Mouse (Mus musculus) liver, postnatal 0 days (tissue): ENCODE data around the gene Ppp4r4. TPM values are rescaled to one million over a fixed set of nuclear protein-coding genes. Genes with fewer than 3 reads are reported as not detected.

Experiments
- ATAC-seq: fragments of 200-750 bp; cut with Nextera tagmentation; 2 replicates; pipeline ENCODE4 v1.8.0; 2017; ENCODE audit warnings: mild to moderate bottlenecking, moderate library complexity
- DNase-seq: peaks from one replicate; pipeline ENCODE4 v3.0.0-alpha.2; 2016
- H3K27ac ChIP-seq: fragments of 300-500 bp; sonication (generic); 2 replicates; pipeline ENCODE4 v1.5.1; 2014; ENCODE audit warnings: antibody characterized with exemption, moderate library complexity, mild to moderate bottlenecking, low read depth
- H3K27me3 ChIP-seq: fragments of 300-500 bp; sonication (generic); 2 replicates; pipeline ENCODE4 v1.6.1; 2014; ENCODE audit warnings: low read length, control low read depth, mixed read lengths; ENCODE audit not compliant: insufficient read depth
- H3K36me3 ChIP-seq: fragments of 300-500 bp; sonication (generic); replicated peaks from 2 replicates; pipeline ENCODE4 v1.6.1; 2014; ENCODE audit warnings: mild to moderate bottlenecking, control low read depth, low read length, moderate library complexity, mixed read lengths; ENCODE audit not compliant: insufficient read depth
- H3K4me1 ChIP-seq: fragments of 300-500 bp; sonication (generic); 2 replicates; pipeline ENCODE4 v1.6.1; 2014; ENCODE audit warnings: antibody characterized with exemption, mild to moderate bottlenecking, control low read depth; ENCODE audit not compliant: insufficient read depth
- H3K4me2 ChIP-seq: fragments of 300-500 bp; sonication (generic); 2 replicates; pipeline ENCODE4 v1.6.1; 2014; ENCODE audit warnings: low read depth, mild to moderate bottlenecking, low read length, moderate library complexity, mixed read lengths
- H3K4me3 ChIP-seq: fragments of 300-500 bp; sonication (generic); 2 replicates; pipeline ENCODE4 v1.5.1; 2014; ENCODE audit warnings: low read depth, low read length
- H3K9ac ChIP-seq: fragments of 300-500 bp; sonication (generic); replicated peaks from 2 replicates; pipeline ENCODE4 v1.6.1; 2014; ENCODE audit warnings: mild to moderate bottlenecking, moderate library complexity
- H3K9me3 ChIP-seq: fragments of 300-500 bp; sonication (generic); 2 replicates; pipeline ENCODE4 v1.6.1; 2016; ENCODE audit warnings: mild to moderate bottlenecking, control low read depth, low read length, mixed read lengths
- CTCF ChIP-seq: sonication (generic); IDR thresholded peaks from 2 replicates; pipeline ENCODE4 v1.5.1; 2016; ENCODE audit warnings: antibody characterized with exemption, low read depth
- EP300 ChIP-seq: IDR thresholded peaks from 2 replicates; pipeline ENCODE4 v1.6.1; 2016; ENCODE audit warnings: antibody characterized with exemption, low read depth, mild to moderate bottlenecking
- WGBS: fragments of 180-500 bp; shearing (Covaris S2); extraction: QIAGEN DNeasy Blood & Tissue Kit; methylation state at CpG from one replicate; pipeline ENCODE4 v1.1.7; 2014; ENCODE audit not compliant: insufficient replicate concordance; 5-methylcytosine and 5-hydroxymethylcytosine counted together
- polyA plus RNA-seq: library from polyadenylated mRNA; unstranded; fragments of >200 nt; fragmentation: Nextera tagmentation; extraction: Ambion mirVana; gene quantifications from 2 replicates; pipeline ENCODE4 v1.2.1, GENCODE M21; 2015

Gene Ppp4r4
- polyA plus RNA-seq, 1 experiment from 2014 or later = 1.1 TPM

- 27% methylated on average over 2 of the region's 2 CpGs for WGBS
- H3K4me1 ChIP-seq = peaks cover 5% of the 10 kb centered on the region
- H3K36me3 ChIP-seq = no peaks in the 10 kb centered on the region
- TF ChIP-seq EP300 (no peak), CTCF (no peak)
- H3K27me3 ChIP-seq = no peaks in the 10 kb centered on the region
- H3K9me3 ChIP-seq = no peaks in the 10 kb centered on the region
- ATAC-seq (no peak), DNase-seq (no peak)
- no peak overlapping the region for H3K9ac ChIP-seq
- no peak overlapping the region for H3K4me2 ChIP-seq
- no peak overlapping the region for H3K4me3 ChIP-seq
- no peak overlapping the region for H3K27ac ChIP-seq
Measured at GRCm38 (mm10) chr12:103547438-103547837, 15.4 kb downstream of the Ppp4r4 start.

GRCm38 (mm10) chr12:103548526-103548925, 16.4 kb downstream of the Ppp4r4 start:
- Histone ChIP-seq H3K4me1 (peaks cover 5% of the 10 kb centered on the region), H3K36me3 (no peaks in the 10 kb centered on the region), H3K4me3 (no peak overlapping the region), H3K9ac (no peak overlapping the region), H3K9me3 (no peaks in the 10 kb centered on the region), H3K27me3 (no peaks in the 10 kb centered on the region), H3K4me2 (no peak overlapping the region), H3K27ac (0 out of 2 replicates have a peak overlapping the region, but pooled peaks have one; percentile 7)
- DNase-seq (no peak), ATAC-seq (no peak)
- 40% methylated on average over 4 of the region's 4 CpGs for WGBS
- no peak for TF ChIP-seq EP300
- no peak for TF ChIP-seq CTCF

GRCm38 (mm10) chr12:103550047-103550446, 18.0 kb downstream of the Ppp4r4 start:
- no peaks in the 10 kb centered on the region for H3K36me3 ChIP-seq
- no peak overlapping the region for H3K4me2 ChIP-seq
- no peak for DNase-seq
- WGBS = 63% methylated on average over 6 of the region's 6 CpGs
- no peak for ATAC-seq
- H3K27ac ChIP-seq = no peak overlapping the region
- no peak for TF ChIP-seq CTCF
- TF ChIP-seq EP300 = no peak
- H3K4me1 ChIP-seq = peaks cover 5% of the 10 kb centered on the region
- H3K9ac ChIP-seq = no peak overlapping the region
- H3K27me3 ChIP-seq = no peaks in the 10 kb centered on the region
- H3K4me3 ChIP-seq = no peak overlapping the region
- no peaks in the 10 kb centered on the region for H3K9me3 ChIP-seq

DNA sequence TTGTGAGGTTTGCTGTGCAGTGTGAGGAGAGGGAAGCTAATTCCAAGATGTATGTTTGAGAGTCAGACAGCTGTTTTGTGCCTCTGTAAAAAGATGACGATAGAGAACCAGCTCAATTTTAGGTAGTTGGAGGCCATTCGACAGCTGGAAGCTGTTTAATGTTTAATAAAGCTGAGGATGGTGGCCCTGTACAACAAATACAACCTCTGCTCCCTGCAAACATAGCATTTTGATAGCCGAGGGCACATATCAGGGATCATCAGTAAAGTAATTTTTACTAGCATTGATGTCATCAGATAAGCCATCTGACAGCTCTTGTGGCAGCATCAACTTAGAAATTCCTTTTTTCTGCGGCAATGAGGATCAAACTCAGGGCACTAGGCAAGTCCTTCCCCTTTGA, 19.3 kb downstream of the Ppp4r4 start:
- no peaks in the 10 kb centered on the region for H3K9me3 ChIP-seq
- H3K9ac ChIP-seq = 0 out of 2 replicates have a peak overlapping the region, but pooled peaks have one; percentile 19
- peaks cover 5% of the 10 kb centered on the region for H3K4me1 ChIP-seq
- WGBS = 42% methylated on average over 4 of the region's 4 CpGs
- peak; percentile 80 for ATAC-seq
- H3K36me3 ChIP-seq = no peaks in the 10 kb centered on the region
- H3K27me3 ChIP-seq = no peaks in the 10 kb centered on the region
- 0 out of 2 replicates have a peak overlapping the region, but pooled peaks have one; percentile 22 for H3K4me3 ChIP-seq
- H3K4me2 ChIP-seq = peak overlapping the region; percentile 55
- DNase-seq = no peak
- TF ChIP-seq CTCF = no peak
- no peak for TF ChIP-seq EP300
- H3K27ac ChIP-seq = peak overlapping the region; percentile 41; the same call in 1 of the 2 replicates

DNA sequence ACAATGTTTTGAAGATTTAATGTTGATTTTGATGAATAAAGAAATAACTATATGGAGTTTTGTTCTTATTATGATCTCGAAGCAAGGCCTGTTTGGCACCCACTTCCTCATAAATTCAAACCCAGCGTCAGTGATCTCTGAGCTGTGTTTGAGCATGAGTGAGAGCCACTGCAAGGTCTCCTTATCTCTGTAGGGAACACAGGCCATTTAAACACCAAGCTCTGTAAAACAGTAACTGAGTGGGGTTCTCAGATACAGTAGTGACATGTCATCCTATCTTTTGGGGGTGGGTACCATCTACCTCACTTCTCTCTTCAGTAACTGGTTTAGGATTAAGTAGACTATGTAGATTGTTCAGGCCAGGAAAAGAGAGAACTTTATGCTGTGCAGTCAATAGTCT, 20.4 kb downstream of the Ppp4r4 start:
- TF ChIP-seq CTCF (no peak), EP300 (no peak)
- Histone ChIP-seq H3K9me3 (no peaks in the 10 kb centered on the region), H3K4me1 (peaks cover 5% of the 10 kb centered on the region), H3K36me3 (no peaks in the 10 kb centered on the region), H3K4me2 (no peak overlapping the region), H3K27ac (no peak overlapping the region), H3K4me3 (no peak overlapping the region), H3K27me3 (no peaks in the 10 kb centered on the region), H3K9ac (no peak overlapping the region)
- ATAC-seq (no peak), DNase-seq (no peak)
- WGBS = 37% methylated on average over 2 of the region's 2 CpGs

DNA sequence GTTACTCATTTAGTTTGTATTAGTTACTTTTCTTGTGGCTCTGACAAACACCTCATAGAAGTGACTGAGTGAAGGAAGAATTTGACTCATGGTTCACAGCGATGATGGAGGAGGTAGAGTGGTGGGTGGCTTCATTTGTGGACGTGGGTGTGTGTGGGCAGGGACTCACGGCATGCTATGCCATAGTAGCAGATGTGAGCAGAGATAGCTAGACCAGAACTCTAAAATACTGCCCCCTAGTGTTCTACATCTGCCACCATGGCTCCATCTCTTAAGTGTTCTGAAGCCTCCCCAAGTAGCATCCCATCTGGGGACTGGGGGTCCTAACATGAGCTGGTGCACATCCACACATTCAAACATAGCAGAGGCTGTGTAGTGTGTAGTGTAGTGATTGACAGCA, 21.4 kb downstream of the Ppp4r4 start:
- Histone ChIP-seq H3K9ac (no peak overlapping the region), H3K9me3 (no peaks in the 10 kb centered on the region), H3K36me3 (no peaks in the 10 kb centered on the region), H3K4me1 (peaks cover 5% of the 10 kb centered on the region), H3K4me2 (no peak overlapping the region), H3K4me3 (no peak overlapping the region), H3K27ac (no peak overlapping the region), H3K27me3 (no peaks in the 10 kb centered on the region)
- WGBS = 59% methylated on average over 3 of the region's 3 CpGs
- TF ChIP-seq CTCF (peak; percentile 19; the same call in 1 of the 2 replicates), EP300 (no peak)
- ATAC-seq (no peak), DNase-seq (no peak)

GRCm38 (mm10) chr12:103556856-103557255, 24.8 kb downstream of the Ppp4r4 start:
- no peak overlapping the region for H3K9ac ChIP-seq
- no peak for TF ChIP-seq EP300
- TF ChIP-seq CTCF = no peak
- H3K9me3 ChIP-seq = no peaks in the 10 kb centered on the region
- ATAC-seq = no peak
- H3K4me3 ChIP-seq = no peak overlapping the region
- DNase-seq = no peak
- 70% methylated on average over 5 of the region's 5 CpGs for WGBS
- H3K36me3 ChIP-seq = no peaks in the 10 kb centered on the region
- no peak overlapping the region for H3K27ac ChIP-seq
- H3K4me2 ChIP-seq = no peak overlapping the region
- H3K4me1 ChIP-seq = no peaks in the 10 kb centered on the region
- H3K27me3 ChIP-seq = no peaks in the 10 kb centered on the region
